Mouse (Mus musculus) olfactory bulb, adult 2 months (tissue): ENCODE results near the gene Zc3hav1. TPM values are rescaled to one million over a fixed set of nuclear protein-coding genes. Genes with fewer than 3 reads are reported as not detected.

Experiments
- H3K27ac ChIP-seq: fragments of 200-500 bp; 2 replicates; pipeline ENCODE4 v1.5.1; 2012; ENCODE audit warnings: low read depth, low read length; ENCODE audit not compliant: insufficient read depth
- H3K4me1 ChIP-seq: fragments of 200-500 bp; 2 replicates; pipeline ENCODE4 v1.6.1; 2012; ENCODE audit warnings: low read length; ENCODE audit not compliant: control insufficient read depth, insufficient read depth
- H3K4me3 ChIP-seq: fragments of 200-500 bp; 2 replicates; pipeline ENCODE4 v1.5.1; 2012; ENCODE audit warnings: mild to moderate bottlenecking, low read depth, low read length, moderate library complexity; ENCODE audit not compliant: insufficient read depth
- CTCF ChIP-seq: fragments of 200-500 bp; IDR thresholded peaks from 2 replicates; pipeline ENCODE4 v1.5.1; 2012; ENCODE audit warnings: low read depth, mild to moderate bottlenecking, low read length, moderate library complexity; ENCODE audit not compliant: insufficient read depth
- POLR2A ChIP-seq: fragments of 200-500 bp; IDR thresholded peaks from 2 replicates; pipeline ENCODE4 v1.6.1; 2012; ENCODE audit warnings: mild to moderate bottlenecking, low read depth, low read length, moderate library complexity; ENCODE audit not compliant: insufficient read depth
- WGBS: fragments of 180-500 bp; shearing (Covaris S2); methylation state at CpG from one replicate; pipeline ENCODE4 v1.1.7; 2018; 5-methylcytosine and 5-hydroxymethylcytosine counted together
- polyA plus RNA-seq: library from polyadenylated mRNA; stranded (reverse); fragments of >200 nt; gene quantifications from 2 replicates; pipeline ENCODE4 v1.2.4, GENCODE M21; 2012; ENCODE audit warnings: low replicate concordance; ENCODE audit not compliant: missing spikeins, insufficient read depth, insufficient read length

Gene Zc3hav1
- polyA plus RNA-seq, 1 experiment: not detected

DNA sequence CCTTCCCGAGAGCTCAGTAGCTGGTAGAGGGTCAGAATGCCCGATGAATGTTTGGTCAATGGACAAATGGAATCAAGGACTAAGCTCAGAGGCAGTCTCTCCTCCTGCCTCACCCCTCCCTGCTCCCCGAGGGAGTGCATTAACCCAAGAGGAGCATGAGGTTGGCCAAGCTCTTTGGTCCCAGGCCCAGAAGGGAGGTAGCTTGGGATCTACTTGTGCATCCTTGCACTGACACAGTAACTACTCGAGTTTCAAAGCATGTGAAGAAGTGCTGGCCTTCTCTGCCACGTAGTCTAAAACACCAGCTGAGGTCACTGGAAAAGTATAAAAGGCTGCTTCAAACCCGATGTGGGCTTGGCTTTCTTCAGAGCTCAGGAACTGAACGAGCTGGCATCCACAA is 89.9 kb downstream of the Zc3hav1 start:
- no peak overlapping the region for H3K27ac ChIP-seq
- H3K4me1 ChIP-seq: no peaks in the 10 kb centered on the region
- H3K4me3 ChIP-seq: no peak overlapping the region
- WGBS: 61% methylated on average over 7 of the region's 7 CpGs
- TF ChIP-seq CTCF (no peak), POLR2A (no peak)

DNA sequence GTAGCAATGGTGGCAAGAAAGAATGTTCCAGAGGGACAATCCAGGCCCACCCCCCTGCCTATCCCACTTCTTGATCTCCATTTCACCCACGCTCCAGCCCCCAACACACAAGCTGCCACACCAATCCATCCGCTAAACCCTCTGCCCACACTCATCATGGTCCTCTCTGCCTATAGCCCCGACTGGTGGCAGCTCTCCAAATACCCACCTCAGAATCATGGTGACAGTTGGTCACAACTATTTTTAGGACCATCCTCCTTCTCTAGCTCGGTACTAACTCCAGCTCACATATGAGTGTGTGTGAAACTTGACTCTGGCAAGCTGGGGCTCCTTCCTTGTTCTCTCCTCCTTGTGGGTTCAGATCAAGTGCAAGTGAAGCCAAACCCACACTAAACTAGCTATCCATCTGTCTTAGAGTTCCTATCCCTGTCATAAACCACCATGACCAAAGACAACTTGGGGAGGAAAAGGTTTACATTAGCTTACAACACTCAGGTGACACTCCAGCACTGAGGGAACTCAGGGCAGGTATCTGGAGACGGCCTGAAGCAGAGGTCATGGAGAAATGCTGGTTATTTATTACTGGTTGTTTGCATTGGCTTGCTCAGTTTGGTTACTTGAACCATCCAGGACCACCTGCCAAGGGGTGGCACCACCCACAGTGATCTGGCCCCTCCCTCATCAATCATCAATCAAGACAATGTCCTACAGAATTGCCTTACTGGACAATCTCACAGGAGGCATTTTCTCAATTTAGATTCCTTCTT is 90.8 kb downstream of the Zc3hav1 start:
- 80% methylated on average over 5 of the region's 5 CpGs for WGBS
- Histone ChIP-seq H3K4me1 (no peaks in the 10 kb centered on the region), H3K27ac (no peak overlapping the region), H3K4me3 (no peak overlapping the region)
- TF ChIP-seq CTCF (no peak), POLR2A (no peak)

- TF ChIP-seq CTCF: no peak
- no peak for TF ChIP-seq POLR2A
- 78% methylated on average over 4 of the region's 4 CpGs for WGBS
These were observed 92.5 kb downstream of the Zc3hav1 start for GRCm38 (mm10) chr6:38261877-38262276.

GRCm38 (mm10) chr6:38257506-38257905 is 96.9 kb downstream of the Zc3hav1 start:
- TF ChIP-seq CTCF: no peak
- Histone ChIP-seq H3K27ac (no peak overlapping the region), H3K4me3 (no peak overlapping the region), H3K4me1 (peaks cover 7% of the 10 kb centered on the region)
- 96% methylated on average over 8 of the region's 8 CpGs for WGBS

More at GRCm38 (mm10) chr6:38261877-38262276, 92.5 kb downstream of the Zc3hav1 start:
- no peak overlapping the region for H3K4me3 ChIP-seq
- no peaks in the 10 kb centered on the region for H3K4me1 ChIP-seq
- no peak overlapping the region for H3K27ac ChIP-seq

DNA sequence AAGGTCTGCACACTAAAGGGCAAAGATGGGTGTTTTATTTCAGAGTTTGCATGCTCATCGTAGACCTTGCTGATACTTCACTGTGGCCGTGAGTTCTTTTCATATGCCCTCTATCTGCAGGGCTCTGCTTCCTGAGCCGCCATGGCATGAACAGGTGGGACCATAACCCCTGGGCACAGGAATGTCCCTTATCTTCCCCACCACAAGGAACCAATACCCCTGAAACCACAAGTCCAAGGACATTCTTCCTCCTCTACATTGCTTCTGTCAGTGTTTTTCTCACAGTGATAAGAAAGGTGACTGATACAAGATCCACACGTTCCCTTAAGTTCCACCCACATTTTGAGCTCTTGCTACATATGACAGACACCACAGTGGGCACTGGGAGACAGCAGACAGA is 97.6 kb downstream of the Zc3hav1 start:
- Histone ChIP-seq H3K27ac (no peak overlapping the region), H3K4me1 (peaks cover 11% of the 10 kb centered on the region), H3K4me3 (no peak overlapping the region)
- TF ChIP-seq CTCF (no peak), POLR2A (no peak)
- WGBS: 97% methylated on average over 4 of the region's 4 CpGs

GRCm38 (mm10) chr6:38255794-38256193 is 98.6 kb downstream of the Zc3hav1 start:
- WGBS: 61% methylated on average over 2 of the region's 2 CpGs
- Histone ChIP-seq H3K4me3 (no peak overlapping the region), H3K27ac (no peak overlapping the region), H3K4me1 (peaks cover 15% of the 10 kb centered on the region)
- TF ChIP-seq POLR2A (no peak), CTCF (no peak)

Other genes with a start within 250 kb of the Zc3hav1 start
- gene Tmem213, start 245.3 kb downstream of the Zc3hav1 start, polyA plus RNA-seq: not detected in 2 replicates
- gene Atp6v0a4, start 230.0 kb downstream of the Zc3hav1 start, polyA plus RNA-seq: not detected in 2 replicates
- gene D630045J12Rik, start 100.6 kb downstream of the Zc3hav1 start, polyA plus RNA-seq: not detected in 2 replicates
- not detected in 2 replicates for gene Zc3hav1l, start 55.3 kb downstream of the Zc3hav1 start, polyA plus RNA-seq
- not detected in 2 replicates for gene Ttc26, start 26.9 kb upstream of the Zc3hav1 start, polyA plus RNA-seq
- not detected in 2 replicates for gene Ubn2, start 79.3 kb upstream of the Zc3hav1 start, polyA plus RNA-seq
- not detected in 2 replicates for gene Fmc1, start 178.9 kb upstream of the Zc3hav1 start, polyA plus RNA-seq
- 128 TPM in 1 of 2 replicates, not detected in the other for gene Luc7l2, start 196.7 kb upstream of the Zc3hav1 start, polyA plus RNA-seq